In genomic region chr16:31299164-31299959, GRCm38 (mm10) we compare ENCODE assay signal across 15 mouse cellular contexts. TPM values are rescaled to one million over a fixed set of nuclear protein-coding genes. Genes with fewer than 3 reads are reported as not detected.
DNase-seq lines count a peak whose midpoint lies in the region; ATAC-seq and TF ChIP-seq lines count a peak whose summit lies in the region.
"Had no signal": no experiment of that assay in that cellular context is flagged by ENCODE, and none has a peak within 500 bp of the region (broad histone marks: within the 10 kb centered on the region; RNA-seq: fewer than 3 reads in every experiment).

No protein-coding gene starts in this region.

- DNase-seq in kidney, postnatal 0 days (ENCODE audit: low spot score) = peak; percentile 45
- DNase-seq in kidney, adult 11 months = no peak
- DNase-seq in embryo, embryonic 9.5 days (ENCODE audit: extremely low spot score) = peak; percentile 10
- DNase-seq in midbrain, postnatal 0 days (ENCODE audit: low spot score) = peak; percentile 35
- DNase-seq in spleen, postnatal 4 days (ENCODE audit: low spot score in 2 of 2) = no peak
- no peak for DNase-seq in layer of hippocampus, adult 9-10 months (ENCODE audit: low spot score)
- no peak for DNase-seq in kidney, postnatal 10 days
- DNase-seq: adrenal gland, postnatal 36 days; gastrocnemius, postnatal 14 days; liver, postnatal 0 days; thymus, adult 2 months had no signal

- TF ChIP-seq CTCF in kidney, postnatal 0 days (IDR thresholded peaks at IDR 0.05; ENCODE audit: low read depth) = no peak
- no peak for TF ChIP-seq CTCF in midbrain, postnatal 0 days (IDR thresholded peaks at IDR 0.05)

- 39% methylated on average over 11 of the region's 11 CpGs for WGBS in kidney, postnatal 0 days
- 30% methylated on average over 11 of the region's 11 CpGs for WGBS in hindbrain, embryonic 16.5 days
- 31% methylated on average over 11 of the region's 11 CpGs for WGBS in midbrain, postnatal 0 days

- H3K4me2 ChIP-seq in kidney, postnatal 0 days (ENCODE audit: low read length) = no peak overlapping the region
- 0 out of 2 replicates have a peak overlapping the region, but pooled peaks have one; percentile 20 for H3K4me2 ChIP-seq in hindbrain, embryonic 16.5 days (ENCODE audit: low read length)
- H3K4me2 ChIP-seq in midbrain, postnatal 0 days (ENCODE audit: low read depth, low read length, poor library complexity, severe bottlenecking) = no peak overlapping the region
- H3K4me2 ChIP-seq: forebrain, embryonic 15.5 days; heart, embryonic 13.5 days had no signal

- no peak overlapping the region for H3K9ac ChIP-seq in kidney, postnatal 0 days (ENCODE audit: low read depth, low read length)
- H3K9ac ChIP-seq in hindbrain, embryonic 16.5 days (ENCODE audit: low read depth, low read length) = peak overlapping the region; percentile 27; the same call in 1 of the 2 replicates
- H3K9ac ChIP-seq in midbrain, postnatal 0 days (replicated peaks; ENCODE audit: low read length, poor library complexity, severe bottlenecking) = no peak overlapping the region
- H3K9ac ChIP-seq: forebrain, embryonic 15.5 days; heart, embryonic 13.5 days; liver, postnatal 0 days had no signal

- H3K4me3 ChIP-seq in kidney, postnatal 0 days (replicated peaks; ENCODE audit: low read depth, low read length) = no peak overlapping the region
- H3K4me3 ChIP-seq in hindbrain, embryonic 16.5 days (ENCODE audit: low read length) = no peak overlapping the region
- H3K4me3 ChIP-seq in midbrain, postnatal 0 days (ENCODE audit: low read depth, low read length) = no peak overlapping the region
- H3K4me3 ChIP-seq: forebrain, embryonic 15.5 days; heart, embryonic 13.5 days had no signal

- H3K9me3 ChIP-seq in kidney, postnatal 0 days (replicated peaks; ENCODE audit: low read length) = no peaks in the 10 kb centered on the region
- H3K9me3 ChIP-seq in hindbrain, embryonic 16.5 days (ENCODE audit: control insufficient read depth, low read length) = no peaks in the 10 kb centered on the region
- no peaks in the 10 kb centered on the region for H3K9me3 ChIP-seq in midbrain, postnatal 0 days (ENCODE audit: low read length)
- H3K9me3 ChIP-seq: forebrain, embryonic 15.5 days; heart, embryonic 13.5 days had no signal

- 0 out of 2 replicates have a peak, but pooled peaks have one; percentile 25 for ATAC-seq in kidney, postnatal 0 days (replicated peaks; ENCODE audit: low FRiP score, low read depth)
- ATAC-seq in hindbrain, embryonic 16.5 days = peak; percentile 75
- ATAC-seq in midbrain, postnatal 0 days (ENCODE audit: low FRiP score) = no peak
- ATAC-seq: forebrain, embryonic 15.5 days; liver, postnatal 0 days had no signal

- H3K36me3 ChIP-seq in kidney, postnatal 0 days (ENCODE audit: insufficient read depth, low read length) = no peaks in the 10 kb centered on the region
- no peaks in the 10 kb centered on the region for H3K36me3 ChIP-seq in hindbrain, embryonic 16.5 days (ENCODE audit: control insufficient read depth, insufficient read depth, low read length)
- H3K36me3 ChIP-seq in midbrain, postnatal 0 days (ENCODE audit: insufficient read depth, low read length) = no peaks in the 10 kb centered on the region
- H3K36me3 ChIP-seq: forebrain, embryonic 15.5 days; heart, embryonic 13.5 days had no signal

- H3K27ac ChIP-seq in kidney, postnatal 0 days = no peak overlapping the region
- H3K27ac ChIP-seq in hindbrain, embryonic 16.5 days (ENCODE audit: low read depth, low read length) = peak overlapping the region; percentile 34; the same call in 1 of the 2 replicates
- no peak overlapping the region for H3K27ac ChIP-seq in midbrain, postnatal 0 days (ENCODE audit: low read depth, low read length)
- H3K27ac ChIP-seq: forebrain, embryonic 15.5 days; heart, embryonic 13.5 days had no signal

- peaks cover 15% of the 10 kb centered on the region; the same call in 1 of the 2 replicates for H3K4me1 ChIP-seq in kidney, postnatal 0 days (replicated peaks; ENCODE audit: insufficient read depth, low read length)
- H3K4me1 ChIP-seq in hindbrain, embryonic 16.5 days (ENCODE audit: control insufficient read depth, insufficient read depth, low read depth, low read length) = peaks cover 11% of the 10 kb centered on the region
- H3K4me1 ChIP-seq in midbrain, postnatal 0 days (ENCODE audit: insufficient read depth, low read length) = no peaks in the 10 kb centered on the region; the same call in none of the 2 replicates

- H3K27me3 ChIP-seq in kidney, postnatal 0 days (ENCODE audit: insufficient read depth, low read length) = no peaks in the 10 kb centered on the region
- H3K27me3 ChIP-seq in hindbrain, embryonic 16.5 days (replicated peaks; ENCODE audit: control insufficient read depth, insufficient read depth, low read length) = no peaks in the 10 kb centered on the region
- H3K27me3 ChIP-seq in midbrain, postnatal 0 days (ENCODE audit: insufficient read depth, low read length) = no peaks in the 10 kb centered on the region
- H3K27me3 ChIP-seq: CH12.LX; forebrain, embryonic 15.5 days; heart, embryonic 13.5 days had no signal

RNA-seq across cellular contexts. Expression of gene Apod, which starts 15.2 kb away (rescaled TPM):
- 0.64 and 1.9 TPM in 2 replicates for polyA plus RNA-seq in kidney, postnatal 0 days (2015; fragmentation: Nextera tagmentation; extraction: Ambion mirVana)
- 119 and 120 TPM in 2 replicates for polyA plus RNA-seq in hindbrain, embryonic 16.5 days (2015; fragmentation: Nextera tagmentation; extraction: Ambion mirVana)
- 79.0 and 97.3 TPM in 2 replicates for total RNA-seq in midbrain, postnatal 0 days (2014; rRNA removed)
- polyA plus RNA-seq in midbrain, postnatal 0 days (2015; fragmentation: Nextera tagmentation; extraction: Ambion mirVana) = 226 and 252 TPM in 2 replicates

RNA-seq across cellular contexts. Expression of gene Ppp1r2, which starts 24.3 kb away (rescaled TPM):
- 112 and 118 TPM in 2 replicates for polyA plus RNA-seq in kidney, postnatal 0 days (2015; fragmentation: Nextera tagmentation; extraction: Ambion mirVana)
- 95.0 and 95.9 TPM in 2 replicates for polyA plus RNA-seq in hindbrain, embryonic 16.5 days (2015; fragmentation: Nextera tagmentation; extraction: Ambion mirVana)
- total RNA-seq in midbrain, postnatal 0 days (2014; rRNA removed) = 63.2 and 73.3 TPM in 2 replicates
- 98.8 and 101 TPM in 2 replicates for polyA plus RNA-seq in midbrain, postnatal 0 days (2015; fragmentation: Nextera tagmentation; extraction: Ambion mirVana)

Comparison
In these comparisons a context has a peak if more than half of its experiments do, and no peak if none do; other contexts are left out.
1. DNase-seq: peak in kidney, postnatal 0 days (single experiment), embryo, embryonic 9.5 days (single experiment) and midbrain, postnatal 0 days (single experiment); none in kidney, adult 11 months (single experiment), spleen, postnatal 4 days (0 of 2), layer of hippocampus, adult 9-10 months (single experiment) and kidney, postnatal 10 days (single experiment).
2. RNA of gene Apod, which starts 15.2 kb away (polyA plus RNA-seq): 226 to 252 TPM in midbrain, postnatal 0 days and 119 to 120 TPM in hindbrain, embryonic 16.5 days; 0.64 to 1.9 TPM in kidney, postnatal 0 days; every median in the first group is over 10 times any median in the second.